Mouse (Mus musculus) heart, adult 2 months (tissue): ENCODE results near the gene Ptpn6. TPM values are rescaled to one million over a fixed set of nuclear protein-coding genes. Genes with fewer than 3 reads are reported as not detected.
A peak's percentile ranks its signal among the peaks of the same experiment; 100 is the strongest.

ENCODE experiments used
- DNase-seq, 2 experiments: peaks; one replicate each; pipeline ENCODE4 v3.0.0; 2021
- H3K27ac ChIP-seq: fragments of 200-600 bp; 2 replicates; pipeline ENCODE4 v1.8.1; 2022
- H3K27me3 ChIP-seq: fragments of 200-500 bp; 2 replicates; pipeline ENCODE4 v1.6.1; 2012; ENCODE audit warnings: mild to moderate bottlenecking, low read length, inconsistent platforms, mixed read lengths; ENCODE audit not compliant: control insufficient read depth, insufficient read depth
- H3K36me3 ChIP-seq: fragments of 200-500 bp; 2 replicates; pipeline ENCODE4 v1.6.1; 2012; ENCODE audit warnings: low read length, inconsistent platforms; ENCODE audit not compliant: control insufficient read depth, insufficient read depth
- H3K4me1 ChIP-seq: fragments of 200-500 bp; 2 replicates; pipeline ENCODE4 v1.6.1; 2011; ENCODE audit warnings: low read length; ENCODE audit not compliant: control insufficient read depth, insufficient read depth
- H3K4me3 ChIP-seq: fragments of 200-600 bp; 2 replicates; pipeline ENCODE4 v1.8.1; 2022
- H3K79me2 ChIP-seq: fragments of 200-500 bp; replicated peaks from 2 replicates; pipeline ENCODE4 v1.6.1; 2012; ENCODE audit warnings: mild to moderate bottlenecking, inconsistent platforms, low read length, moderate library complexity, mixed read lengths; ENCODE audit not compliant: control insufficient read depth, insufficient read depth
- H3K9ac ChIP-seq: fragments of 200-500 bp; 2 replicates; pipeline ENCODE4 v1.6.1; 2012; ENCODE audit warnings: low read depth, mild to moderate bottlenecking, control low read depth, inconsistent platforms, low read length, mixed read lengths
- CTCF ChIP-seq: fragments of 200-600 bp; IDR thresholded peaks from 2 replicates; pipeline ENCODE4 v1.8.1; 2022; ENCODE audit warnings: antibody characterized with exemption, mild to moderate bottlenecking, moderate library complexity
- EP300 ChIP-seq: fragments of 200-500 bp; IDR thresholded peaks from 2 replicates; pipeline ENCODE4 v1.6.1; 2011; ENCODE audit warnings: low read depth, low read length, control low read depth; ENCODE audit not compliant: insufficient read depth
- POLR2A ChIP-seq: fragments of 200-500 bp; IDR thresholded peaks from 2 replicates; pipeline ENCODE4 v1.6.1; 2011; ENCODE audit warnings: mild to moderate bottlenecking, low read depth, low read length, control low read depth; ENCODE audit not compliant: insufficient read depth
- WGBS: fragments of 180-500 bp; shearing (Covaris S2); methylation state at CpG from one replicate; pipeline ENCODE4 v1.1.7; 2018; 5-methylcytosine and 5-hydroxymethylcytosine counted together
- intact Hi-C: fragments of 180-260 bp; cut with DNase I; formaldehyde crosslinking; loops from one replicate; pipeline ENCODE4 v1.15.1; 2025
- polyA plus RNA-seq: library from polyadenylated mRNA; depleted of rRNA; stranded (reverse); fragments of >200 nt; gene quantifications from 2 replicates; pipeline ENCODE4 v1.2.3, GENCODE M21; 2012
- total RNA-seq, 2 experiments: library from RNA; stranded (reverse); gene quantifications; 2 replicates each; pipeline ENCODE4 v1.2.3; 2021

Ptpn6 gene
- total and polyA plus RNA-seq, 3 experiments: 3.1 to 8.2 (median 4.4) TPM

DNA sequence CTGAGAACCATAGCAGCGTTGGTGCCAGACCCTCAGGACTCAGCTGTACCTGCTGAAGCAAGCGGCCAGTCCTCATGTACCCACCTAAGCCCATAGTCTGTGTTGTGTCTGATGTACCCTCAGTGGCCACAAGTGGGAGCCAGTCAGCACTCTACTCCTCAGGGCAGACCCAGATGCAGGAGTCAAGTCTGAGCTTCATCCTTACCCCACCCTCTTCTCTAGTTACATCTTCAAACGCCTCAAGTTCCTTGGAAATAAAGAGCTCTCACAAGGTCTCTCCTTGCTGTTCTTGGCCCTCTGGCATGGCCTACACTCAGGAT, 35.8 kb downstream of the Ptpn6 start:
- Histone ChIP-seq H3K36me3 (peaks cover 2% of the 10 kb centered on the region), H3K27me3 (no peaks in the 10 kb centered on the region), H3K4me3 (no peak overlapping the region), H3K79me2 (no peaks in the 10 kb centered on the region), H3K4me1 (peaks cover 6% of the 10 kb centered on the region; the same call in 1 of the 2 replicates), H3K27ac (no peak overlapping the region), H3K9ac (no peak overlapping the region)
- peak; percentile 70 to 76 for DNase-seq
- TF ChIP-seq CTCF (peak; percentile 86), EP300 (0 out of 2 replicates have a peak, but pooled peaks have one; percentile 36), POLR2A (no peak)
- WGBS: 56% methylated on average over 3 of the region's 3 CpGs
- intact Hi-C loops: loop anchor here (2.0 to 5.0 kb wide), 2 partner anchors 56 to 105 kb away; partner anchors contain the start of gene Spsb2

DNA sequence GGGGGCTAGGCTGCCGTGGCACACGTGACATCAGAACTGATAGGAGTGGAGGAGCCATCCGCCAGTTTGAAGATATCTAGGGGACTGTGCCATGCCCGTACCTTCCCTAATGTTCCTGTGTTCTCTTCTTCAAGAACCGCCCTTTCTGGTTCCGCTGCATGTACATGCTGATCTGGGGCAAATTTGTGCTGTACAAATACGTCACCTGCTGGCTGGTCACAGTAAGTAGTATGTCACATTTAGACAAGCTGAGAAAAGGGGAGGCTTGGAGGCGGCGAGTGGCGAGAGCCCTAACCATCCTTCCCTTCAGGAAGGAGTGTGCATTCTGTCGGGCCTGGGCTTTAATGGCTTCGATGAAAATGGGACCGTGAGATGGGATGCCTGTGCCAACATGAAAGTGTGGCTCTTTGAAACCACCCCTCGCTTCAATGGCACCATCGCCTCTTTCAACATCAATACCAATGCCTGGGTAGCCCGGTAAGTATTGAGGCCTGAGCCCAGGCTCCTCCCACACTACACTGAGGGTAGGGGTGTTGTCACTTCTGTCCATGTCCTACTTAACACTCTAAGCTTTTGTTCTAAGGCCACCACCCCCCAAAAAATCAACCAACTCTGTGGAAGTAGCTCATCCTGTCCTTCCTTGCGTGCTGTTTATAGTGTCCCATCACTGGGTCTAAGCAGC, 36.3 kb downstream of the Ptpn6 start:
- Histone ChIP-seq H3K27ac (no peak overlapping the region), H3K79me2 (no peaks in the 10 kb centered on the region), H3K4me1 (peaks cover 6% of the 10 kb centered on the region; the same call in 1 of the 2 replicates), H3K9ac (no peak overlapping the region), H3K27me3 (no peaks in the 10 kb centered on the region), H3K4me3 (no peak overlapping the region), H3K36me3 (peaks cover 2% of the 10 kb centered on the region)
- no peak for DNase-seq
- no peak for TF ChIP-seq POLR2A
- no peak for TF ChIP-seq CTCF
- TF ChIP-seq EP300: no peak
- intact Hi-C loops: loop anchor here (2.0 to 5.0 kb wide), 2 partner anchors 57 to 105 kb away; partner anchors contain the start of gene Spsb2
- WGBS: 88% methylated on average over 17 of the region's 17 CpGs

DNA sequence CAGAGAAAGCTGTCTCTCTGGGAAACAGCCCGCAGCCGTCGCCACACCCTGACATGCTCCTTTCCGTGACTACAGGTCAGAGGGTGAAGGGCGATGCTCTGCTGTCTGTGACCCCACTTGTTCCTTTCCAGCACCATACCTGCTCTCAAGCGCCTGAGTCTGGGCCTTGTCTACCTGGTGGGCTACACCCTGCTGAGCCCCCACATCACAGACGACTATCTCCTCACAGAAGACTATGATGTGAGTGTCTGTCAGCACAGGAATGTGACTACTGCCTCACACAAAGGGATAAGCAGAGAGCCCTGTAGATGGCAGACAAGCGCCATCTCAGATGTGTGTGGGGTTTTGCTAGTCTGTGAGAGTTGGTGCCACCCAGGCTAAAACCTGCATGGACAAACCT, 37.2 kb downstream of the Ptpn6 start:
- intact Hi-C loops: loop anchor here (5.0 kb wide), 1 partner anchor 106 kb away; the partner anchor contains the start of gene Spsb2
- peaks cover 11% of the 10 kb centered on the region; the same call in 1 of the 2 replicates for H3K4me1 ChIP-seq
- no peaks in the 10 kb centered on the region for H3K79me2 ChIP-seq
- 76% methylated on average over 8 of the region's 8 CpGs for WGBS
- DNase-seq: no peak
- TF ChIP-seq CTCF (peak; percentile 39), POLR2A (no peak), EP300 (no peak)
- H3K4me3 ChIP-seq: no peak overlapping the region
- H3K9ac ChIP-seq: no peak overlapping the region
- H3K27ac ChIP-seq: no peak overlapping the region
- H3K27me3 ChIP-seq: no peaks in the 10 kb centered on the region
- H3K36me3 ChIP-seq: peaks cover 2% of the 10 kb centered on the region

GRCm38 (mm10) chr6:124699962-124700610, 38.4 kb downstream of the Ptpn6 start:
- Histone ChIP-seq H3K4me3 (no peak overlapping the region), H3K4me1 (peaks cover 9% of the 10 kb centered on the region; the same call in 1 of the 2 replicates), H3K36me3 (peaks cover 2% of the 10 kb centered on the region; the same call in 1 of the 2 replicates), H3K79me2 (no peaks in the 10 kb centered on the region), H3K27ac (peak overlapping the region; percentile 66), H3K27me3 (no peaks in the 10 kb centered on the region), H3K9ac (no peak overlapping the region)
- DNase-seq: peak; percentile 75 to 87
- intact Hi-C loops: loop anchor here (5.0 kb wide), 1 partner anchor 107 kb away; the partner anchor contains the start of gene Spsb2
- no peak for TF ChIP-seq CTCF
- 0 out of 2 replicates have a peak, but pooled peaks have one; percentile 70 for TF ChIP-seq EP300
- TF ChIP-seq POLR2A: no peak
- WGBS: 63% methylated on average over 11 of the region's 11 CpGs

DNA sequence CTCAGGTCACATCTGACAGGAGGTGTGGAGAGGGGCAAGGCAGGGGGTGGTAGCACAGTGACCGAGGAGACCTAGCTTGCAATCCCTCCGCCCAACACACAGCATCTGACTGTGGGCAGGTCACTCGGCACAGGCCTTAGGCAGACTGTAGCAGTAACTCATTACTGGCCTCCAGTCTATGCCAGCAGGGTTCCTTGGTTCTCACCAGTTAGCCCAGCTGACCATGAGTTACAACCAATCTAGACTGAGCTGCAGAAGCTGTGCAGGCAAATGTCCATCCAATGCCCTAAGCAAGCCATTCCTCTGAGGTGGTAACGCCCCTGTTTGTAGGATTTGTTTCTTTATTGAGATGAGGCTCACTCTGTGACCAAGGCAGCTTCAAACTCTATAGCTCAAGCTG, 39.1 kb downstream of the Ptpn6 start:
- DNase-seq: no peak
- Histone ChIP-seq H3K79me2 (no peaks in the 10 kb centered on the region), H3K4me1 (peaks cover 13% of the 10 kb centered on the region), H3K27ac (no peak overlapping the region; the same call in 1 of the 2 replicates), H3K36me3 (peaks cover 2% of the 10 kb centered on the region; the same call in 1 of the 2 replicates), H3K4me3 (no peak overlapping the region), H3K9ac (no peak overlapping the region), H3K27me3 (no peaks in the 10 kb centered on the region)
- TF ChIP-seq POLR2A (no peak), CTCF (no peak), EP300 (no peak)
- intact Hi-C loops: no loop called here
- WGBS: 93% methylated on average over 4 of the region's 4 CpGs

- WGBS: 87% methylated on average over 6 of the region's 6 CpGs
- TF ChIP-seq POLR2A: no peak
- Histone ChIP-seq H3K27ac (no peak overlapping the region), H3K27me3 (no peaks in the 10 kb centered on the region), H3K9ac (no peak overlapping the region), H3K4me1 (peaks cover 16% of the 10 kb centered on the region), H3K79me2 (no peaks in the 10 kb centered on the region), H3K4me3 (no peak overlapping the region), H3K36me3 (peaks cover 2% of the 10 kb centered on the region; the same call in 1 of the 2 replicates)
- DNase-seq: no peak
- intact Hi-C loops: no loop called here
Measured at GRCm38 (mm10) chr6:124698751-124699150, 39.8 kb downstream of the Ptpn6 start.
